Mouse (Mus musculus): ENCODE data around the gene Olfr150. TPM values are rescaled to one million over a fixed set of nuclear protein-coding genes. Genes with fewer than 3 reads are reported as not detected.

Olfr150 gene
- polyA plus RNA-seq, 2 experiments = not detected

- 79% methylated on average over 1 of the region's 1 CpGs for WGBS (ENCODE audit: insufficient replicate concordance)
- no peak for ATAC-seq (ENCODE audit: insufficient read depth)
- no peaks in the 10 kb centered on the region for H3K4me1 ChIP-seq (replicated peaks; ENCODE audit: control insufficient read depth in 2 of 2, insufficient read depth in 2 of 2, low read length in 1 of 2)
- H3K9me3 ChIP-seq (ENCODE audit: control insufficient read depth, low read length) = no peaks in the 10 kb centered on the region
- no peak overlapping the region for H3K4me2 ChIP-seq (ENCODE audit: low read depth)
- H3K9ac ChIP-seq (replicated peaks) = no peak overlapping the region
- DNase-seq (ENCODE audit: low read depth in 3 of 3, low spot score in 3 of 3) = no peak
- TF ChIP-seq EP300 (IDR thresholded peaks at IDR 0.05; ENCODE audit: low read depth) = no peak
- H3K27me3 ChIP-seq (ENCODE audit: control insufficient read depth, insufficient read depth, low read length) = no peaks in the 10 kb centered on the region
- no peaks in the 10 kb centered on the region for H3K36me3 ChIP-seq (replicated peaks; ENCODE audit: control insufficient read depth, insufficient read depth, low read depth)
- no peak overlapping the region for H3K27ac ChIP-seq
- H3K4me3 ChIP-seq (ENCODE audit: insufficient read depth in 1 of 2, low read depth in 2 of 2, low read length in 2 of 2) = no peak overlapping the region
Measured at GRCm38 (mm10) chr9:39740741-39741140, 10.0 kb downstream of the Olfr150 start.

GRCm38 (mm10) chr9:39745949-39746348 is 15.2 kb downstream of the Olfr150 start, which contains the start of gene Olfr967:
Olfr967 (plus strand) TSS chr9:39746249.
- Histone ChIP-seq H3K36me3 (replicated peaks; ENCODE audit: control insufficient read depth, insufficient read depth, low read depth) (no peaks in the 10 kb centered on the region), H3K9me3 (ENCODE audit: control insufficient read depth, low read length) (no peaks in the 10 kb centered on the region), H3K4me1 (replicated peaks; ENCODE audit: control insufficient read depth in 2 of 2, insufficient read depth in 2 of 2, low read length in 1 of 2) (no peaks in the 10 kb centered on the region), H3K4me2 (ENCODE audit: low read depth) (no peak within 1 kb of the TSS), H3K9ac (replicated peaks) (no peak within 1 kb of the TSS), H3K27ac (no peak within 1 kb of the TSS), H3K4me3 (ENCODE audit: insufficient read depth in 1 of 2, low read depth in 2 of 2, low read length in 2 of 2) (no peak within 1 kb of the TSS), H3K27me3 (ENCODE audit: control insufficient read depth, insufficient read depth, low read length) (no peaks in the 10 kb centered on the region)
- ATAC-seq (ENCODE audit: insufficient read depth) (no peak), DNase-seq (ENCODE audit: low read depth in 3 of 3, low spot score in 3 of 3) (no peak)
- TF ChIP-seq EP300 (IDR thresholded peaks at IDR 0.05; ENCODE audit: low read depth) (no peak), CTCF (IDR thresholded peaks at IDR 0.05; ENCODE audit: low read depth) (no peak)

GRCm38 (mm10) chr9:39746428-39746827 is 15.7 kb downstream of the Olfr150 start:
- Histone ChIP-seq H3K36me3 (replicated peaks; ENCODE audit: control insufficient read depth, insufficient read depth, low read depth) (no peaks in the 10 kb centered on the region), H3K27me3 (ENCODE audit: control insufficient read depth, insufficient read depth, low read length) (no peaks in the 10 kb centered on the region), H3K27ac (no peak overlapping the region), H3K9ac (replicated peaks) (no peak overlapping the region), H3K4me1 (replicated peaks; ENCODE audit: control insufficient read depth in 2 of 2, insufficient read depth in 2 of 2, low read length in 1 of 2) (no peaks in the 10 kb centered on the region), H3K4me3 (ENCODE audit: insufficient read depth in 1 of 2, low read depth in 2 of 2, low read length in 2 of 2) (no peak overlapping the region), H3K9me3 (ENCODE audit: control insufficient read depth, low read length) (no peaks in the 10 kb centered on the region), H3K4me2 (ENCODE audit: low read depth) (no peak overlapping the region)
- TF ChIP-seq EP300 (IDR thresholded peaks at IDR 0.05; ENCODE audit: low read depth) (no peak), CTCF (IDR thresholded peaks at IDR 0.05; ENCODE audit: low read depth) (no peak)
- WGBS (ENCODE audit: insufficient replicate concordance) = 59% methylated on average over 1 of the region's 1 CpGs
- no peak for DNase-seq (ENCODE audit: low read depth in 3 of 3, low spot score in 3 of 3)
- no peak for ATAC-seq (ENCODE audit: insufficient read depth)

- no peak within 1 kb of the TSS for H3K4me3 ChIP-seq (ENCODE audit: insufficient read depth in 1 of 2, low read depth in 2 of 2, low read length in 2 of 2)
- H3K27ac ChIP-seq = no peak within 1 kb of the TSS
- no peak for DNase-seq (ENCODE audit: low read depth in 3 of 3, low spot score in 3 of 3)
- no peaks in the 10 kb centered on the region for H3K36me3 ChIP-seq (replicated peaks; ENCODE audit: control insufficient read depth, insufficient read depth, low read depth)
- no peaks in the 10 kb centered on the region for H3K27me3 ChIP-seq (ENCODE audit: control insufficient read depth, insufficient read depth, low read length)
- H3K4me1 ChIP-seq (replicated peaks; ENCODE audit: control insufficient read depth in 2 of 2, insufficient read depth in 2 of 2, low read length in 1 of 2) = no peaks in the 10 kb centered on the region
- no peak within 1 kb of the TSS for H3K4me2 ChIP-seq (ENCODE audit: low read depth)
- TF ChIP-seq EP300 (IDR thresholded peaks at IDR 0.05; ENCODE audit: low read depth) (no peak), CTCF (IDR thresholded peaks at IDR 0.05; ENCODE audit: low read depth) (no peak)
- no peak within 1 kb of the TSS for H3K9ac ChIP-seq (replicated peaks)
- H3K9me3 ChIP-seq (ENCODE audit: control insufficient read depth, low read length) = no peaks in the 10 kb centered on the region
- 35% methylated on average over 1 of the region's 1 CpGs for WGBS (ENCODE audit: insufficient replicate concordance)
- ATAC-seq (ENCODE audit: insufficient read depth) = no peak
Measured at GRCm38 (mm10) chr9:39783153-39783552, 52.4 kb downstream of the Olfr150 start, which contains the start of gene Olfr968. Olfr968 (minus strand) TSS chr9:39783253.

Other genes with a start within 250 kb of the Olfr150 start
- not detected in 2 replicates for gene Olfr44, start 237.0 kb upstream of the Olfr150 start, polyA plus RNA-seq (2012; rRNA removed)
- gene Olfr44, start 237.0 kb upstream of the Olfr150 start, polyA plus RNA-seq (2014; fragmentation: Nextera tagmentation; extraction: Ambion mirVana) = not detected in 2 replicates
- gene Olfr957, start 215.2 kb upstream of the Olfr150 start, polyA plus RNA-seq (2012; rRNA removed) = not detected in 2 replicates
- not detected in 2 replicates for gene Olfr957, start 215.2 kb upstream of the Olfr150 start, polyA plus RNA-seq (2014; fragmentation: Nextera tagmentation; extraction: Ambion mirVana)
- not detected in 2 replicates for gene Olfr958, start 176.9 kb upstream of the Olfr150 start, polyA plus RNA-seq (2012; rRNA removed)
- gene Olfr958, start 176.9 kb upstream of the Olfr150 start, polyA plus RNA-seq (2014; fragmentation: Nextera tagmentation; extraction: Ambion mirVana) = not detected in 2 replicates
- gene Olfr959, start 155.4 kb upstream of the Olfr150 start, polyA plus RNA-seq (2012; rRNA removed) = not detected in 2 replicates
- not detected in 2 replicates for gene Olfr959, start 155.4 kb upstream of the Olfr150 start, polyA plus RNA-seq (2014; fragmentation: Nextera tagmentation; extraction: Ambion mirVana)
- gene AW551984, start 126.6 kb upstream of the Olfr150 start, polyA plus RNA-seq (2012; rRNA removed) = 1.0 and 1.3 TPM in 2 replicates
- gene AW551984, start 126.6 kb upstream of the Olfr150 start, polyA plus RNA-seq (2014; fragmentation: Nextera tagmentation; extraction: Ambion mirVana) = 1.5 and 2.1 TPM in 2 replicates
- not detected in 2 replicates for gene Olfr148, start 120.3 kb upstream of the Olfr150 start, polyA plus RNA-seq (2012; rRNA removed)
- gene Olfr148, start 120.3 kb upstream of the Olfr150 start, polyA plus RNA-seq (2014; fragmentation: Nextera tagmentation; extraction: Ambion mirVana) = not detected in 2 replicates
- not detected in 2 replicates for gene Olfr960, start 109.6 kb upstream of the Olfr150 start, polyA plus RNA-seq (2012; rRNA removed)
- not detected in 2 replicates for gene Olfr960, start 109.6 kb upstream of the Olfr150 start, polyA plus RNA-seq (2014; fragmentation: Nextera tagmentation; extraction: Ambion mirVana)
- not detected in 2 replicates for gene Olfr961, start 85.9 kb upstream of the Olfr150 start, polyA plus RNA-seq (2012; rRNA removed)
- gene Olfr961, start 85.9 kb upstream of the Olfr150 start, polyA plus RNA-seq (2014; fragmentation: Nextera tagmentation; extraction: Ambion mirVana) = not detected in 2 replicates
- not detected in 2 replicates for gene Olfr963, start 63.8 kb upstream of the Olfr150 start, polyA plus RNA-seq (2012; rRNA removed)
- not detected in 2 replicates for gene Olfr963, start 63.8 kb upstream of the Olfr150 start, polyA plus RNA-seq (2014; fragmentation: Nextera tagmentation; extraction: Ambion mirVana)
- gene Olfr149, start 23.9 kb upstream of the Olfr150 start, polyA plus RNA-seq (2012; rRNA removed) = not detected in 2 replicates
- gene Olfr149, start 23.9 kb upstream of the Olfr150 start, polyA plus RNA-seq (2014; fragmentation: Nextera tagmentation; extraction: Ambion mirVana) = not detected in 2 replicates
- not detected in 2 replicates for gene Olfr965, start 19.6 kb upstream of the Olfr150 start, polyA plus RNA-seq (2012; rRNA removed)
- not detected in 2 replicates for gene Olfr965, start 19.6 kb upstream of the Olfr150 start, polyA plus RNA-seq (2014; fragmentation: Nextera tagmentation; extraction: Ambion mirVana)
- not detected in 2 replicates for gene Olfr967, start 15.3 kb downstream of the Olfr150 start, polyA plus RNA-seq (2012; rRNA removed)
- not detected in 2 replicates for gene Olfr967, start 15.3 kb downstream of the Olfr150 start, polyA plus RNA-seq (2014; fragmentation: Nextera tagmentation; extraction: Ambion mirVana)
- not detected in 2 replicates for gene Olfr968, start 52.3 kb downstream of the Olfr150 start, polyA plus RNA-seq (2012; rRNA removed)
- not detected in 2 replicates for gene Olfr968, start 52.3 kb downstream of the Olfr150 start, polyA plus RNA-seq (2014; fragmentation: Nextera tagmentation; extraction: Ambion mirVana)
- not detected in 2 replicates for gene Olfr969, start 60.0 kb downstream of the Olfr150 start, polyA plus RNA-seq (2012; rRNA removed)
- not detected in 2 replicates for gene Olfr969, start 60.0 kb downstream of the Olfr150 start, polyA plus RNA-seq (2014; fragmentation: Nextera tagmentation; extraction: Ambion mirVana)
- not detected in 2 replicates for gene Olfr970, start 77.9 kb downstream of the Olfr150 start, polyA plus RNA-seq (2012; rRNA removed)
- not detected in 2 replicates for gene Olfr970, start 77.9 kb downstream of the Olfr150 start, polyA plus RNA-seq (2014; fragmentation: Nextera tagmentation; extraction: Ambion mirVana)
- gene Olfr971, start 105.9 kb downstream of the Olfr150 start, polyA plus RNA-seq (2012; rRNA removed) = not detected in 2 replicates
- gene Olfr971, start 105.9 kb downstream of the Olfr150 start, polyA plus RNA-seq (2014; fragmentation: Nextera tagmentation; extraction: Ambion mirVana) = not detected in 2 replicates
- gene Olfr972, start 135.4 kb downstream of the Olfr150 start, polyA plus RNA-seq (2012; rRNA removed) = not detected in 2 replicates
- gene Olfr972, start 135.4 kb downstream of the Olfr150 start, polyA plus RNA-seq (2014; fragmentation: Nextera tagmentation; extraction: Ambion mirVana) = not detected in 2 replicates
- gene Olfr229, start 176.4 kb downstream of the Olfr150 start, polyA plus RNA-seq (2012; rRNA removed) = not detected in 2 replicates
- gene Olfr229, start 176.4 kb downstream of the Olfr150 start, polyA plus RNA-seq (2014; fragmentation: Nextera tagmentation; extraction: Ambion mirVana) = not detected in 2 replicates
- gene Olfr974, start 206.5 kb downstream of the Olfr150 start, polyA plus RNA-seq (2012; rRNA removed) = not detected in 2 replicates
- gene Olfr974, start 206.5 kb downstream of the Olfr150 start, polyA plus RNA-seq (2014; fragmentation: Nextera tagmentation; extraction: Ambion mirVana) = not detected in 2 replicates
- gene Olfr975, start 221.1 kb downstream of the Olfr150 start, polyA plus RNA-seq (2012; rRNA removed) = not detected in 2 replicates
- gene Olfr975, start 221.1 kb downstream of the Olfr150 start, polyA plus RNA-seq (2014; fragmentation: Nextera tagmentation; extraction: Ambion mirVana) = not detected in 2 replicates
- gene Olfr976, start 230.2 kb downstream of the Olfr150 start, polyA plus RNA-seq (2012; rRNA removed) = not detected in 2 replicates
- gene Olfr976, start 230.2 kb downstream of the Olfr150 start, polyA plus RNA-seq (2014; fragmentation: Nextera tagmentation; extraction: Ambion mirVana) = not detected in 2 replicates

Data from liver, embryonic 14.5 days (tissue).